Mouse (Mus musculus): ENCODE measurements at regions not wholly inside any gene's neighbourhood (a gene's known extent, or its start where the extent isn't known, plus 50 kb on each side); places are given as distances from the start of the nearest gene placed in this dataset.

GRCm38 (mm10) chr4:18744241-18744640 is 861.0 kb upstream of the Gm12353 start:
- TF ChIP-seq CTCF (IDR thresholded peaks at IDR 0.05) (no peak), EP300 (IDR thresholded peaks at IDR 0.05) (no peak)
